Mouse (Mus musculus) heart, embryonic 16.5 days (tissue): ENCODE results near the gene Spc24. TPM values are rescaled to one million over a fixed set of nuclear protein-coding genes. Genes with fewer than 3 reads are reported as not detected.
"Not testable (repeated sequence)": the region's sequence is repeated elsewhere in the genome, so short reads cannot be mapped to it uniquely, and the experiment has no call there.

Experiments used
- ATAC-seq: fragments of 200-750 bp; cut with Nextera tagmentation; replicated peaks from 2 replicates; pipeline ENCODE4 v1.8.0; 2017; ENCODE audit warnings: moderate number of reproducible peaks; ENCODE audit not compliant: insufficient read depth, low FRiP score; ENCODE audit errors: extremely low read depth
- H3K27ac ChIP-seq: fragments of 300-500 bp; sonication (generic); 2 replicates; pipeline ENCODE4 v1.5.1; 2014; ENCODE audit warnings: mild to moderate bottlenecking, low read length, control low read depth, moderate library complexity
- H3K27me3 ChIP-seq: fragments of 300-500 bp; sonication (generic); 2 replicates; pipeline ENCODE4 v1.6.1; 2014; ENCODE audit warnings: low read length, mixed read lengths; ENCODE audit not compliant: control insufficient read depth, insufficient read depth
- H3K36me3 ChIP-seq: fragments of 300-500 bp; sonication (generic); 2 replicates; pipeline ENCODE4 v1.6.1; 2014; ENCODE audit not compliant: control insufficient read depth, insufficient read depth
- H3K4me1 ChIP-seq: fragments of 300-500 bp; sonication (generic); 2 replicates; pipeline ENCODE4 v1.6.1; 2014; ENCODE audit warnings: low read length, mixed read lengths; ENCODE audit not compliant: control insufficient read depth, insufficient read depth
- H3K4me2 ChIP-seq: fragments of 300-500 bp; sonication (generic); 2 replicates; pipeline ENCODE4 v1.6.1; 2014; ENCODE audit warnings: low read depth, mild to moderate bottlenecking, control low read depth, low read length
- H3K4me3 ChIP-seq: fragments of 300-500 bp; sonication (generic); 2 replicates; pipeline ENCODE4 v1.5.1; 2014; ENCODE audit warnings: mild to moderate bottlenecking, control low read depth, low read length
- H3K9ac ChIP-seq: fragments of 300-500 bp; sonication (generic); 2 replicates; pipeline ENCODE4 v1.6.1; 2014; ENCODE audit warnings: low read length, control low read depth
- H3K9me3 ChIP-seq: fragments of 300-500 bp; sonication (generic); replicated peaks from 2 replicates; pipeline ENCODE4 v1.6.1; 2016; ENCODE audit warnings: low read length; ENCODE audit not compliant: control insufficient read depth
- WGBS: fragments of 180-500 bp; shearing (Covaris S2); extraction: QIAGEN DNeasy Blood & Tissue Kit; methylation state at CpG from one replicate; pipeline ENCODE4 v1.1.7; 2014; 5-methylcytosine and 5-hydroxymethylcytosine counted together
- polyA plus RNA-seq: library from polyadenylated mRNA; unstranded; fragments of >200 nt; fragmentation: Nextera tagmentation; extraction: Ambion mirVana; gene quantifications from 2 replicates; pipeline ENCODE4 v1.2.1, GENCODE M21; 2015

The Spc24 gene
- polyA plus RNA-seq, 1 experiment from 2014 or later, result 93.2 TPM

- Histone ChIP-seq H3K4me2 (peak overlapping the region; percentile 45), H3K9me3 (no peaks in the 10 kb centered on the region), H3K27me3 (no peaks in the 10 kb centered on the region), H3K9ac (peak overlapping the region; percentile 58; the same call in 1 of the 2 replicates), H3K4me3 (no peak overlapping the region), H3K4me1 (peaks cover 60% of the 10 kb centered on the region), H3K27ac (peak overlapping the region; percentile 87), H3K36me3 (peaks cover 26% of the 10 kb centered on the region)
- 15% methylated on average over 8 of the region's 8 CpGs for WGBS
- ATAC-seq, result peak; percentile 87
Measured at GRCm38 (mm10) chr9:21791861-21792260, 31.8 kb upstream of the Spc24 start.

- H3K27me3 ChIP-seq, result no peaks in the 10 kb centered on the region
- H3K4me3 ChIP-seq, result no peak overlapping the region
- no peaks in the 10 kb centered on the region for H3K9me3 ChIP-seq
- H3K4me2 ChIP-seq, result 0 out of 2 replicates have a peak overlapping the region, but pooled peaks have one; percentile 16
- H3K27ac ChIP-seq, result peak overlapping the region; percentile 79
- peak overlapping the region; percentile 39; the same call in 1 of the 2 replicates for H3K9ac ChIP-seq
- 51% methylated on average over 9 of the region's 9 CpGs for WGBS
- no peak for ATAC-seq
- peaks cover 39% of the 10 kb centered on the region for H3K4me1 ChIP-seq
- H3K36me3 ChIP-seq, result peaks cover 5% of the 10 kb centered on the region; the same call in 1 of the 2 replicates
Measured at GRCm38 (mm10) chr9:21788234-21788633, 28.1 kb upstream of the Spc24 start.

DNA sequence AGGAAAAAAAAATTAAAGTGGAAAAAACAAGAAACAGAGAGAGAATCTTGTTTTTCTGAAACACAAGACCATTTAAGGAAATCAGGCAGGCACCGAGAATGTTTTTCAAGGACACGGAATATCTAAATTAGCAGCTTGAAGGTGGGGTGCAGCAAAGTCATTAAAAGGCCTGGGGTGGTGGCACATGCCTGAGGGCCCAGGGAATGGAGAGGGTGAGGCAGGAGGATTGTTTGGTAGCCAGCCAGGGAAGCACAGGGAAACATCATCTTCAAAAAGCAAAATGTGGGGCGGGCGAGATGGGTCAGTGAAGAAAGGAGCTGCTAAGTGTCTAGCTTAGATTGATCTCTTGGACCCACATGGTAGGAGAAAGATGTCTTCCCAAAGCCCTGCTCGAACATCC lies 27.6 kb upstream of the Spc24 start:
- WGBS, result 80% methylated on average over 5 of the region's 5 CpGs
- no peak for ATAC-seq
- peaks cover 5% of the 10 kb centered on the region; the same call in 1 of the 2 replicates for H3K36me3 ChIP-seq
- peak overlapping the region; percentile 79 for H3K27ac ChIP-seq
- H3K9me3 ChIP-seq, result no peaks in the 10 kb centered on the region
- H3K27me3 ChIP-seq, result no peaks in the 10 kb centered on the region
- no peak overlapping the region for H3K4me3 ChIP-seq
- peak overlapping the region; percentile 39; the same call in 1 of the 2 replicates for H3K9ac ChIP-seq
- H3K4me2 ChIP-seq, result 0 out of 2 replicates have a peak overlapping the region, but pooled peaks have one; percentile 16
- H3K4me1 ChIP-seq, result peaks cover 36% of the 10 kb centered on the region

DNA sequence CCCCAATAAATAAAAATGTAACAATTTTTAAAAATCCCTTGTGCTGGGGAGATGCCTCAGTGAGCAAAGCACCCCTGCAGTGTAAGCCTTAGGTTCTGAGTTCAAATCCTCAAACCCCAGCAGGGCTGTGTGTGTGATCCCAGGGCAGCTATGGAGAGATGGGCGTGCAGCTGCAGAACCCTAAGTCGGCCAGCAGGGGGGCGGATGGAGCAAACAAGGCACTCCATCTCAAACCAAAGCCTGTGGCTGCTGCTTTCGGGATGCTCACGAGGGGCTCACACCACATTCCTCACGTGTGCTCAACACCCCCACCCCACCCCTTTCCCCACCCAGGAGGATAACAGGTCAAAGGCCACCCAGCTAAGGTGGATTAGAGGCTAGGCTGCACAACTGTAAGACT lies 26.8 kb upstream of the Spc24 start:
- H3K4me2 ChIP-seq, result no peak overlapping the region

DNA sequence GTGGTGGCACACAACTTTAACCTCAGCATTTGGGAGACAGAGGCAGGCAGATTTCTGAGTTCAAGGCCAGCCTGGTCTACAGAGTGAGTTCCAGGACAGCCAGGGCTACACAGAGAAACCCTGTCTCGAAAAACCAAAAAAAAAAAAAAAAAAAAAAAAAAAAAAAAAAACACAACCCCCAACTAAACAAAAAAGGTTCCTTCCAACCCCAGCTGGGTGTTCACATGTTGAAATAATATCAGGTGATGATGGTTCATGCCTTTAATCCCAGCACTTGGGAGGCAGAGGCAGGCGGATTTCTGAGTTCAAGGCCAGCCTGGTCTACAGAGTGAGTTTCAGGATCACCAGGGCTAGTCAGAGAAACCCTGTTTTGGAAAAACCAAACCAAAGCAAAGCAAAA lies 26.2 kb upstream of the Spc24 start:
- peaks cover 31% of the 10 kb centered on the region for H3K4me1 ChIP-seq
- not testable (repeated sequence) for H3K9me3 ChIP-seq, H3K27me3 ChIP-seq, H3K4me2 ChIP-seq, H3K9ac ChIP-seq, H3K27ac ChIP-seq, H3K4me3 ChIP-seq, ATAC-seq, H3K36me3 ChIP-seq
- WGBS, result 69% methylated on average over 1 of the region's 2 CpGs

More for the DNA sequence above, 26.8 kb upstream of the Spc24 start:
- Histone ChIP-seq H3K36me3 (peaks cover 5% of the 10 kb centered on the region; the same call in 1 of the 2 replicates), H3K9ac (no peak overlapping the region), H3K4me3 (no peak overlapping the region), H3K27me3 (no peaks in the 10 kb centered on the region), H3K9me3 (no peaks in the 10 kb centered on the region), H3K4me1 (peaks cover 32% of the 10 kb centered on the region), H3K27ac (peak overlapping the region; percentile 4; the same call in 1 of the 2 replicates)
- ATAC-seq, result no peak
- whole genome bisulfite sequencing, result 17% methylated on average over 6 of the region's 6 CpGs

- peaks cover 13% of the 10 kb centered on the region for H3K36me3 ChIP-seq
- H3K4me2 ChIP-seq, result no peak overlapping the region
- ATAC-seq, result no peak
- no peaks in the 10 kb centered on the region for H3K27me3 ChIP-seq
- no peak overlapping the region for H3K4me3 ChIP-seq
- no peaks in the 10 kb centered on the region for H3K9me3 ChIP-seq
- H3K4me1 ChIP-seq, result peaks cover 29% of the 10 kb centered on the region
- WGBS, result 83% methylated on average over 7 of the region's 7 CpGs
- H3K9ac ChIP-seq, result no peak overlapping the region
- H3K27ac ChIP-seq, result peak overlapping the region; percentile 9; the same call in 1 of the 2 replicates
Measured at GRCm38 (mm10) chr9:21784517-21785307, 24.6 kb upstream of the Spc24 start.

DNA sequence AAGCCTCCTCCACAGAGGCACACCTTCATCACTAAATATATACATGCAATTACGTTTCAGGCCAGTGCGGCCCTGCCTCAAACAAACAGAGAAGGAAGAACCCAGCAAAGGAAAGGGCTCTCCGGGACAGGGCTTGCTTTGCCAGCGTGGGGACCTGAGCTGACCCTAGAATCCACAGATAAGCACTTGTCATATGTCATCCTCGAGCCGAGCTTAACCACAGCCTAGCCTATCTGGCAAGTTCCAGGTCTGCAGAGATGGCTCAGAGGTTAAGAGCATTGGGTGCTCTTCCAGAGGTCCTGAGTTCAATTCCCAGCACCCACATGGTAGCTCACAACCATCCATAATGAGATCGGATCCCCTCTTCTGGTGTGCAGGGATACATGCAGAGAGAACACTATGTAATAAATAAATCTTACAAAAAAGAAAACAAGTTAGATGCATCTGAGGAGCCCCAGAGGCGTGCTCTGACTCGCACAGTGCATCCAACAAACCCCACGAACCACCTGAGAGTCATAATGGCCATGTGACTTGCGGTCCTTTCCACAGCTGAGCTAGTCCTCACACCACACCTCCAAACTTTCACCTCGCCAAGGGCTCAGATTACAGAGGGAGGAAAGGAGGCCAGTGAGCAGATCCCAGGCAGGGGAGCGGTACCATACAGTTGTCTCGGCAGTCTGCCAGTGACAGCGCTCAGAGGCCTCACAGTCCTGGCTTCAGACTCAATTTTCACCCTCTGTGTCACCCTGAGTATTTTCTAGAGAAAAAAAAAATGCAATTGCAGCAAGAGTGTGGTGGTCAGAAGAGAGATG lies 21.8 kb upstream of the Spc24 start:
- Histone ChIP-seq H3K9me3 (no peaks in the 10 kb centered on the region), H3K27ac (peak overlapping the region; percentile 91), H3K4me3 (no peak overlapping the region), H3K4me1 (peaks cover 11% of the 10 kb centered on the region), H3K4me2 (0 out of 2 replicates have a peak overlapping the region, but pooled peaks have one; percentile 0), H3K36me3 (peaks cover 36% of the 10 kb centered on the region), H3K9ac (no peak overlapping the region), H3K27me3 (no peaks in the 10 kb centered on the region)
- ATAC-seq, result peak; percentile 84
- 52% methylated on average over 15 of the region's 15 CpGs for WGBS

DNA sequence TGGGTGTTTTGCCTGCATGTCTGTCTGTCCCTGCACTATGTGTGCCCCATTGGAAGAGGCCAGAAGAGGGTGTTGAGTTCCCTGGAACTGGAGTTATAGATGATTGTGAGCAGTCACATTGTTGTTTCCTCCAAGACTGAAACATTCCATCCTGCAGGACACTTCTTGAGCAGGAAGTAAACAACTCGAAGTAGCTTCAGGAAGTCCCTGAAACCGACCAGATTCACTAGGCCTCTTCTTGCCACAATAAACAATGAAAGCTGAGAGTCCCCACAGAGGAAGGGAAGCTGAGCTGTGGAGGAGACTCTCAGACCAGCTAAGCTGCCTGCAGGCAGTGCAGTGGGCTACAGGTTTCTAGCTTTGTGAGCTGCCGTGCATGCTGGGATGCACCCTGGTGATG lies 17.6 kb upstream of the Spc24 start:
- no peak for ATAC-seq
- Histone ChIP-seq H3K9me3 (no peaks in the 10 kb centered on the region), H3K4me1 (peaks cover 9% of the 10 kb centered on the region), H3K4me2 (no peak overlapping the region), H3K27ac (no peak overlapping the region), H3K9ac (no peak overlapping the region), H3K27me3 (no peaks in the 10 kb centered on the region), H3K4me3 (no peak overlapping the region), H3K36me3 (peaks cover 63% of the 10 kb centered on the region)
- 82% methylated on average over 3 of the region's 3 CpGs for WGBS
